Mouse (Mus musculus): ENCODE measurements around the gene Il12rb1.

The Il12rb1 gene

DNA sequence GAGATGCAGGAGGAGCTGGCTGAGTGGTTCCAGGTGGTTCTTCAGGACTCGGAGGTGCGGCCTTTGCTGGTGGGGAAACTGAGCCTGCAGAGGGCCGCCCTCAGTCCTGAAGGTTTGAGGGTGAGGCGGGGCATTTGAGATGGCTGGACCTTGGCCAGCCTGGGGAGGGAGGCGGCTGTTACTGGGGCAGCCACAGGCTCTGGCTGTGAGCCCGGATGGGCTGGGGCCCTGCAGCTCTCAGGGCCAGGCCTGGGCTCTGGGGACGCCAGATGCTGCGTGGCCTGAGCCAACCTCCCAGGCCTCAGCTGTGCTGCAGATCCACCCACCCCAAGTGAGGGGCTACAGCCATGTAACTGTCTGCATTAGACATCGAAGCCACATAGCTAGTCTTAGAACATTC is 34.4 kb upstream of the Il12rb1 start:
- no peak for DNase-seq (ENCODE audit: low read depth, low spot score)

DNA sequence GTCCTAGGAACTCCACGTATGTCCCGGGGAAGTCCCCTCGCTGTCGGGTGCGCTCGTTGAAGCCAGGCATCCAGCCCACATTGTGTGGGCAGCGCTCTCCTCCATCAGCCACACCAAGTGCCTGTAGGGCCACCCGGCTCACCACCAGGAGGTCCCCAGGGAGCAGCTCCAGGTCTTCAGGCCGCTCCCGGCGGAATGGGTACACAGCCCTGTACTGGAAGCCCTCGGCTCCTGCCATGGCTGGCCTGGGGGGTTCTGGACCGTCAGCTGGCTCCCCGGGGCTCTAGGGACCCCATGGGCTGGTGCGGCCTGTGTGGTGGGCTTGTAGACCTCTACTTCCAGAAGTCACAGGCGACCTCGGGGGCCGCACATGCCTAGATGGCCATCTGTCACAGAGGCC is 33.5 kb upstream of the Il12rb1 start:
- DNase-seq (ENCODE audit: low read depth, low spot score), result no peak

DNA sequence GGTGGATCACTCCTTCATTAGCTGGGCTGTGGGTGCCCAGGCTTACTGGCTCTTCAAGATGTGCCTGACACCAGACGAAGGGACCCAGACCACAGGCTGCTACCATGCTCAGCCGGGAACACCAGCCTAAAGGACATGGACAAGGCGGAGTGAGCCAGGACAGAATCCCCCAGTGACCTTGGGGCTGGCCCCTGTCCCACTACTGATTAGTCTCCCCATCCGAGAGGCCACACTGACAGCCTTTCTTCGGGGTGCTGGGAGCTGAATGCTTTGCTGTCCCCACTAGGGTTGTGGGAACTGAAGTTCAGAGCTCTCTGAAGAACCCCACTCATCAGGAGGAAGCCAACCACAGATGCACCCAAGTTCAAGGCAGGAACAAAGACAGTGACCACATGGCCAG is 33.0 kb upstream of the Il12rb1 start:
- DNase-seq (ENCODE audit: low read depth, low spot score), result no peak

DNA sequence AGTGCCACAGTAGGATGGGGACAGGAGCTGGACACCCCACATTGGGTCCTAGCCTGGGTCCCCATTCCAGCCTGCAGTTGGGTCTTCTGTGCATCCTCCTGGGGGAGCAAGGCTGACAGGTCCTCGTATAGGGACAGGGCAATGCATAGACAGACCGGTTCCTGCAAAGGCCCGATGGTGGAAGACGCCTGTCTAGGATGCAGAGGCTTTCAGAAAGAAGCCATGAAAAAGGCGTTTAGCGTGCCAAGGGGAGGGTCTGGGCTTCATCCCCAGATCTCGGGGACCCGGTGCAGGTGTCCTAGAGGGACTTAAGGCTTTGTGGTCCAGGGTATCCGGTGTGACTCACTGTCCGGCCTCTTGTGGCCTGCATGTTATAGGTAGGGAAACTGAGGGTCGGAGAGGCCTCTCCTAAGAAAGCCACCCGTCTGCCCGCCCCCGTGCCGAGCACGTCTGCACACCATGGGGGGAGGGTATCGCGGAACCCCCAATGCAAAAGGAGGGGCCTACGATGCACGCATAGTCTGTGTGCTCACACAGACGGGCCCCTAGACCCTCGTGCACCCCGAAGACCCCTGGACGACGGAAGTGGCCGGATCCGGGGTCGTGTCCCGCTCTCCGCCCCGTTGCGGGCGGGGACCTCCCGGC is 32.3 kb upstream of the Il12rb1 start:
- DNase-seq (ENCODE audit: low read depth, low spot score), result no peak

DNA sequence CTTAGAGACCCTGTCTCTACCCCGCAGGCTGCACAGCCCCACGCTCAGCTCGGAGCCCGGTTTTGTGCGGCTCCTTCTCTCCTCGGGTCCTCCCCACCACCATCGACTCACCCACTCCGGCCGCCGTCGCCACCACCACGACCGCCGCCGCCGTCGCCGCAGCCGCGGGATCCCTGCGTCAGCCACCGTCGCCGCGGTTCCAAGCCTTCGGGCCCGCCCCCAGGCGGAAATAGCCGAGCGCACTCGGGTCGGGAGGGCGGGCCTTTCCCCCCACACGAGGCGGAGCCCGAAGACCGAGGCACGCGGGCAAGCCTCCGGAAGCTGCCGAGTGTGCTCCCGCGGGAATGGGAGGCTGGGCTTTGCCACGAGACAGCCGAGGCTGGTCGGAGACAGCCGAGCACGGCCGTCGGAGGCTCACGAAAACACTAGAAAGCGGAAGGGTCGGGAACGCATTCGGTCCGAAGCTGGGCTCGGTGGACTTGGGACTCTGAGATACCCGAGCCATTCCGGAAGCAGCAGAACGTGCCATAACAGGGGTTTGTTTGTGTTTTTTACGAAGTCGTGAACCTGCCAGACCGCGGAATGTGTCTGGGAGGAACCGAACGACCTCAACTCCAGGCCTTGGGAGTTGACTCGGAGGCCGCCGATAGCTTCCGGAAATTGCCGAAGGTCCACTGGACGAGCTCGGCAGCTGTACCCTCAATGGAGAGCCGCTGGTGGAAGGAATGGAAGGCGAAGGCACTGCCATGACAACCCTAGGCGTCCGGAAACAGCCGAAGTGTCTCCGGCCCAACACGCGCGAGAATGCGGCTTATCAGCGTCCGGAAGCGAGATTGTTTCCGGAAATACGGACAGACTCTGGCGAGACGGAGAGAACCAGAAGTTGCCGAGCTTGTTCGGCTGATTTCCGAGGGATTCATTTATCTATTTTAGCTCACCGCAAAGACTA is 31.5 kb upstream of the Il12rb1 start, which contains the start of gene Pik3r2:
Gene Pik3r2 (minus strand): TSS at position 218 of the 949 bp plus-strand sequence.
- peak; percentile 95 for DNase-seq (ENCODE audit: low read depth, low spot score)

DNA sequence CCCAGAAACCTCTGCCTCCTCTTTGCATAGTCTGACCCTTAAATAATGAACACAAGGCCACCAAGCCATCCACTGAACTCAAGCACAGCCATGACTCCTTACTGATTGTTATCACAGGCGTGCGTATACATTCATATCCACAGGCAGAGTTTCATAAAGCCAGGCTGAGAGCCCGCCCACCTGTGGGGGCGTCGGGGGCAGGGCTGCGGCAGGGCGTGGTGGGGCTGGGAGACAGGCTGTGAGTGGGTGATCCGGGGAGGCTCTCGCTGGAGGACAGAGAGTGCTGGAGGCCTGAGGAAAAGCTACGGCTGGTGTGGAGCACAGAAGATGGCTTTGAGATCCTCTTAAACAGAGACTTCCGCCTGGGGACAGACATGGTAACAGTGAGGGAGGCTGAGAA is 28.2 kb upstream of the Il12rb1 start:
- DNase-seq (ENCODE audit: low read depth, low spot score), result no peak

DNA sequence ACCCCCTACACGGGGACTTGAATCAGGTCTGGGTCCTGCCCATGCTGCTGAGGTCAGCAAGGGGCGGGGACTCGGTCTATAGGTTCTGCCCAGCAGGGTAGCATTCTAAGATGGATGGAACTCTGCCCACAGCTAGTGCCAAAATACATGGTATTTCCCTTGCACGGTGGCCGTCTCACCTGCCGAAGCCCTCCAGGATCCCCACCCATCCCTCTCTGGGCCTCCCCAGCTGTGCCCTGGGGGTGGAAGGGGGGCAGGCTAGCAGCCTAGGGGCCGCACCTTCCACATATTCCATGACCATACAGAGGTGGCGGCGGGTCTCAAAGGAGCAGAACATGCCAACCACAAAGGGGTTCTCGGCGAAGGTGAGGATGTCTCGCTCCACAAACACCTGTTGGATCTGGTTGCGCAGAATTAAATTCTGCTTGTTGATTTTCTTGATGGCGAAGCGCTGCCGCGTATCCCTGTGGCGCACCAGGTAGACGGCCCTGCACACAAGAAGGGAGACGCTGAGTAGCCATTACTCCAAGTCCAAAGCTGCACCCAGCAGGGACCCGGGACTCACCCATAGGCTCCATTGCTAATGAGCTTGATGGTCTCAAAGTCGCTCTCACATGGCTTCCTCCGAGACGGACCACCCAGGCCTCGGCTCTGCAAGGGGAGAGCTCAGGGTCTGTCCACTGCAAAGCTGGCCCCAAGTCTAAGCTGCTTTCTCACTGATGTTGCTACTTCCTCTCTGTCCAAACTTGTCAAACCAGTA is 21.8 kb upstream of the Il12rb1 start:
- DNase-seq (ENCODE audit: low read depth, low spot score), result no peak

DNA sequence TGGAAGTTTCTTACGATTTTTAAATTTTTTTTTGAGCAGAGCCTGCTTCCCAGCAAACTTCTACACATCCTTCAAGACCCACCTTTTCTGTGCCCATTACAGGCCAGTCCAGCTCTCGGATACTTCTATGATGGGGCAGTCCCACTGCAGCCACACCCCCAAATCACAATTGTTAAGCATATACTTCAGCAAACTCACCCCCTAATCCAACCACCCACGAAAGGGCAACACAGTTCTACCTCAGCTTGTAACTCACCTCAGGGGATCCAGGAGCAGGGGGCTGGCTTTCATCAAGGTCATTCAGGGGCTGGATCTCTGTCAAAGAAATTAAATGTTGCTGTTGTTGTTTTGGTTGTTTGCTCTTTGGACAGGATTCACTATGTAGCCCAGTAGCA is 21.2 kb upstream of the Il12rb1 start:
- DNase-seq (ENCODE audit: low read depth, low spot score), result no peak

DNA sequence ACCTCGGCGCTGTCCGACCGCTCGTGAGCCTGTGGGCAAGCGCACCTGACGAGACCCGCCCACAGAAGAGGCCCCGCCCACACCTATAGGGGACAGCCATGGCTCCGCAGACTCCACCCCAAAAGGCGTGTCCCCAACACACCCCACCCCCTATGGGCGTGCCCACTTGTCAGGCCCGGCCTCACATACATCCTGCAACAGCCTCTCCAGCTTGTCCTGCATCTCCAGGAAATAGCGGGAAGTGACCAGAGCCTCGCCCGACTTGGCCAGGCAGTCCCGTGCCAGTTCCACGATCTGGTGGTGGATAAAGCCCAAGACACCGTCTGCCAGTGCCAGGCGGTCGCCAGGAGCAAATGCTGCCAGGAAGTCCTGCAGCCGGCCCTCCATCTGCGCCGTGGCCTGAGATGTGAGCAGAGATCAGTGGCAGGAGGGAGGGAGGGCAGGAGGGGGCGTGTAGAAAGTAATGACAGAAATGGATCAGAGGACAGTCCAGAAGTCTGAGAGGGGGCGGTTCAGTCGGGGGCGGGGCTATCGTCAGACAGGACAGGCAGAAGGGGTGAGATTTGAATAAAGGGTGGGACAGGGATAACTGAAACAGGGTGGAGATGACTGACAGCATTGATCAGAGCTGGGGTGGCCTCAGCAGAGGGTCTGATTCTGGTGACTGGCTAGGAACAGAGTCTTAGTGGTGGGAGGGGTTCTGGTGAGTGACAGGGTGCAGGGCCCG is 20.1 kb upstream of the Il12rb1 start:
- no peak for DNase-seq (ENCODE audit: low read depth, low spot score)

DNA sequence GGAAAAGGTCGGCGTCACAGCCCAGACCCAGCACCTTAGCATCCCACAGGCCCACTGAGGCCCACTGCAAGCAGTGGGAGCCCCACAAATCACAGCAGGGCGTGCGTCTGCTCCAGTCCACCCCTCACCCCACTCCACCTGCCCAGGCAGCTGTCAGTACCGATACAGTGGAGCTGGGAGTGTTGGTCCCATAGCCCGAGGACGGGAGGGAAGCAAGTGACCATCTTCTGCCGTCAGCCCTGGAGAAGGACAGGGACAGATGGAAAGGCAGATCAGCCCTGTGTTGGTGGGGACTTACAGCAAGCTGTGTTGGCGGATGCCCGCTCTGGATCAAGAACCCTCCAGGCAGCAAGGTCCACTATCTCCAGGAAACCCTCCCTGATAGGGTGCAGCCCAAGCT is 19.2 kb upstream of the Il12rb1 start:
- DNase-seq (ENCODE audit: low read depth, low spot score), result no peak

DNA sequence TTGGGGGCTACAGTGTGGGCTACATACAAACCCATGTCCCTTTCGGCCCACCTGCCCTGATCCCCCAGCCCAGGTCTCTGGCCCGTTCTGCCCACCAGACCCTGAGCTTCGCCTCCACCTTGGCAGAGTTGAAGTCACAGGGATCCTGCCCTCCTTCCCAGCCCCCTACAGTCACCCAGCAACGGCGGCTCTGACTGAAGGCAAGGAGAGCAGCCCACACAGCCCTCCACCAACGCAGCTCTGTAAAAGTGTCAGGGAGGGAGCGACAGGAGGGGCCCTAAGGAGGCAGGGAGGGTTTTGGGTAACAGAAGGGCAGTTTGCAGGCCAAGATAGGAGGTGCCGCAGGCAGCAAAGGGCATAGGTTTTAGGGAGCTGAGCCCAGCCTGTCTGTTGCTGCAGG is 17.4 kb upstream of the Il12rb1 start:
- DNase-seq (ENCODE audit: low read depth, low spot score), result no peak

DNA sequence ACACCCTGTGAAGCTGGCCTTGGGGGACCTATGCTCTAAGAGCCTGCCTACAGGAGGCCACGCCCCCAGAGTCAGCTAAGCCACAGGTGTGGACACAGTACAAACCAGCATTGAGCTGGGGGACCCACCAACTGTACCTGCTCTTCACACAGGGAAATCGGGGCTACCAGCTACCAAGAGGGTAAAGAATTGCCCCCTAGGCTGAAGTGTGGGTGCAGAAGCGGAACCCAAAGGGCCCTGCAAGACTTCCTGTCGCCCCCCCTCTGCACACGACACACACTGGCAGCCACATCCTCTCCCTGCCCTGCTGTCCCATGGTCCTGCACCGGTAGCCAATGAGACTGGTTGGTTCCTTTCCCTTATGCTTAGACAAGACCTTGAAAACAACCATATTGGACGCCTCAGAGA is 17.0 kb upstream of the Il12rb1 start:
- DNase-seq (ENCODE audit: low read depth, low spot score), result no peak

DNA sequence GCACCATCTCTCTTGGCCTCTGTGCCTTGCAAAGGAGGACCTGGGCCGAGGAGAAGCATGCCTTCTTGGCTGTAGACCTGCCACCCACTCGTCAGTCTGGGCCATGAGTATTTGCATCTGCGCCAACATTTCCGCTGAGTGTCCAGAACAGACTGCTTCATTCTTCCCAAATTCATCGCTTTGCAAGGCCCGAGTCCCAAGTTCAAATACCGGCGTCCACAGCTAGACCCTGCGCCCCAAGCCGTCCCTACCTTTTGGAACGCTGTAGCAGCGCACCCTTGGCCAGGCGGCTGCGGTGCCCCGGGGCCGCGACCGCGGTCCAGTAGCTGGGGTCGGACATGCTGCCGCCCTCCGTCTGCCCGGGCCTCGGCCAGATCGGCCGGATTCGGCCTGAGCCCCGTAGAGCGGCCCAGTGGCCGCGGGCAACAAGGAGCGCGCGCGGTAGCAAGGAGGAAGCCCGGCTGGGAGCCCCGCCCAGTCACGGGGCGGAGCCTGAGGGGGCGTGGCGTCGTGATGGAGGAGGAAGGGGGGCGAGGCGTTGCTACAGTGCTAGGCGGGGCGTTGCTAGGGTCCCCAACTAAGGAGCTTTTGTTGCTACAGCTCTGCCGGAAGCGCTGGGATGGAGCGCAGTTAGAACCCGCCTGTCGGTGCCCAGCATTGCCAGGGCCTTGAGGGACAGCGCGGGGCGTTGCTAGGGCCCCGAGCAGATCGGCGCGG is 16.1 kb upstream of the Il12rb1 start:
- DNase-seq (ENCODE audit: low read depth, low spot score), result peak; percentile 88

DNA sequence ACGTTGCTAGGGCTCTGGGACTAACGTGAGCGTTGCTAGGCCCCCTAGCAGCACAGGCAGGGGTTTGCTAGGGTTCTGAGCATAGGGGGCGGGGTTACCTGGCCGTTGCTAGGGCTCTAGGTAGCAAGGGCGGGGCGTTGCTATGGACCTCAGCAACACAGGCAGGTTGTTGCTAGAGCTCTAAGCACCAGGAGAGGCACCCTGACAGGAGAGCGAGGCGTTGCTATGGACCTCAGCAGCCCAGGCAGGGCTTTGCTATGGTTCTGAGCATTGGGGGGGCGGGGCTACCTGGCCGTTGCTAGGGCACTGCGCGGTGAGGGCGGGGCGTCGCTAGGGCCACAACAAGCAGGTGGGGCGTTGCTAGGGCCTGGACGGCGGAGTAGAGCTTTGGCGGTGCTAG is 15.5 kb upstream of the Il12rb1 start:
- no peak for DNase-seq (ENCODE audit: low read depth, low spot score)

DNA sequence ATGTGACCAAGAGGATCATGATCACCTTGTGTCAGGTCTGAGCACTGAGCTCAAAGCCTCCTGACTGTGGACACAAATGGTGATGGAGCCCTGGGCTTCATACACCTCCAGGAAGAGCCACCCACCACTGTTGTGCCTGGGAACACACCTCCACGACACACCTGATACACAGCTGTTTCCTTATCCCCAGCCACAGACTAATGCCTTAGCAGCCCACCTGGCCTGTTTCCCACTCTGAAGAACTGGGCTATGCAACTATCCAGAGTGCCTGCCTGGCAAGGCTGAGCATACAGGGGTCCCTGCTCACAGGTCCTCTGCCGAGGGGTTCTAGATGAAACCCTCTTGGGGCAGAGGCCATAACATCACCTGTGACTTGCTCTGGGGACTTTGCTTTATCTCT is 14.0 kb upstream of the Il12rb1 start:
- no peak for DNase-seq (ENCODE audit: low read depth, low spot score)

DNA sequence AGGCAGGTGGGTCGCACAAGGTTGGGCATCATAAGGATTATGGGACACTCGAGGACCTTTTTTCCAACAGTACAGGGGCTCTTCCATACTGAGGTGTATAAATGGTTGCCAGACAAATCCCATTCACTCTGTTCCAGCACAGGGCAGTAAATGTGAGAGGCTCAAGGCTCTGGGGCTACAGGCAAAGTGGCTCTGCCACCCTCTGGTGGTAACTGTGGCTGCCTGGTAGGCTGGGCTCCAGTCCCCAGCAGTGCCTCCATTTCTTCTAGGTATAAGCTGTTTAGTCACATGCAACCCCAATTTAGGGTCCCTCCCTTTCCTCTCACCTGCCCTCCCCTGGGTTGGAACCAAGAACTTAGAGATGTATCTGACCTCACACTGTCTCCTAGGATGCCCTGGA is 12.9 kb upstream of the Il12rb1 start:
- DNase-seq (ENCODE audit: low read depth, low spot score), result no peak

DNA sequence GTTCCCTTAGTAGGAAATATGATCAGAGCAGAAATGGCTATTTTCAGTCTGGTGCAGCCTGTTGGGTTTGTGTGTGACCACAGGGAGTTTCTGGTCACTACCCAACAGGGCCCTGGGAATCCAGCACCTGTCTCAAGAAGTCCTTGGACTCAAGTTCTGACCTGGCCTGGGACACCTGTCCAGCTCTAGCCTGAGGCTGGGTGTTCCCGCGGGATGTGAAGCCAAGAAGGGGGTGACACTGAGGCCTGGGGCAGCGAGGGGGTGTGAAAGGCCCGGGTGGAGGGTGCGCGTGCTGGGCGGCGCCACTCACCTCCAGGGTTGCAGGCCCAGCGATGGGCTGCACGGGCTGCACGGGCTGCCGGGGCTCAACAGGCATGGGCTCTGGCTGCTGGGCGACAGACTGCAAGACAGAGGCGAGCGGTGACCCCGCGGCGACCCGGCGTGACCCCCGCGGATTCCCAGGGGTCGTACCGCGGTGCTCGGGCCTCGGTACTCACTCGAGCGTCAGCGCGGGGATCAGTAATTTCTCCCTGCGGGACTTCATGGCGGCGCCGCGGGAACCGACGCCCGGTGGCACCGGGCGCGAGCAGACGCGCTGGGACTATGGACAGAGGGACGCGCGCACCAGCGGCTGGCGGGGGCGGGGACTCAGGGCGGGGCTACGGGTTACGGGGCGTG is 11.7 kb upstream of the Il12rb1 start:
- no peak for DNase-seq (ENCODE audit: low read depth, low spot score)

DNA sequence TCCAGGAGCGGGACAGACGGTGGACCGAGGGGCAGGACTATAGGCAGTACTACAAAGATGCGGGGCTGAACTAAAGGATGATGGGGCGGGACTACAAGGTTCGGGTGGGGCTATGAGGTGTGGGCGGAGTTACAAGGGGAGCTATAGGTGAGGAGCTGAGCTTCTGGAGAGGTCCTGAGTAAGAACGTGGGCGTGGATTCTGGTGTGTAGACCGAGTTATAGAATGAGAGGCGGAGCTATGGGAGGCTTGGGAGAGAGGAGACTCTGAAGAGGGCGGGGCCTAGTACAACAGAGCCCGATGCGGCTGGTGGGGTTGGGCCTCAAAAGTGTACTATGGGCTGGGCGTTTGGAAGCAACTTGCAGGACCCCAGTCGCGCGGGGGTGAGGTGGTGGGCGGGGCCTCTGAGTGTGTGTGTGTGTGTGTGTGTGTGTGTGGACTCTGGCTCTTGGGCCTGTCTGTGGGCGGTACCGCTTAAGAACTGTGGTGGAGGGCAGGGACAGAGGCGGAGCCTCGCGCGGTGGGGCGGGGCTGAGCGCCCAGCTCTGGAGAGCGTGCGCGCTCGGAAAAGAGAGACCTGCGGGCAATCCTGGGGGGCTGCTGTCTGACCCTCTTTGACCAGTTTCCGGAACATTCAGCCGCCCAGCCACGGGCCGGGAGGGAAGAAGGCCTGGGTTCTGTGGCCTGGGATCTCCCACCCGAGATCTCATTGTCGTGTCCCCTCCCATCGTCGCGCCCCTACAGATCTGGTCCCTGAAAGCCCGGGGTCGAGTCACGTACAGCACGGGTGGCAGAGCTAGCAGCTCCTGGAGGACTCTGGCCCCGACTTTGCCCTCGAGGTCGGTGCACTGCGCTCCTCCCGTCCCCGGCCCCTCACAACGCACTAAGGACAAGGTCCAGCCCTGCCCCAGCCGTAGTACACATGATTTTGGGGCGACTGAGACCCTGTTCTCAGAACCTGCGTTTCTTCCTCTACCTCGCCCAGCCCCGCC is 10.9 kb upstream of the Il12rb1 start:
- peak; percentile 92 for DNase-seq (ENCODE audit: low read depth, low spot score)

DNA sequence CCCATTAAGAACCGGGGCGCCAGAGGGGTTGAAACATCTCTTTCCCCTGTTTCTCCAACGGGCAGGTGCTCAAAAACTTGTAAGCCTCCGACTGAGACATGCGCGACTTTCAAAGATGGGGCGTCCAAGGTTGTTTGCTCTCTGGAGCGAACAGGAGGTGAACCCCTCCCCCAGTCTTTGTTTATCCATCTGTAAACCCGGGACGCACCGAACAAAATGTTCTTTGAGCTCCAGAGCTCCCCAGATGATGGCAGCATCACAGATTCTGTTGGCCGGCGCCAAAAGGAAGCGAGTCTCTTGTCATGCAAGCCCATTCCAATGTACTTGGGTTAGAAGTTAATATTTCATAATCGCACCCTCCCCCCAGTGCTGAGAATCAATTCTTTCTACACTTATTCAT is 10.0 kb upstream of the Il12rb1 start:
- DNase-seq (ENCODE audit: low read depth, low spot score), result no peak
